Mouse (Mus musculus) heart, embryonic 13.5 days (tissue): ENCODE measurements around the gene Nckap1l. TPM values are rescaled to one million over a fixed set of nuclear protein-coding genes. Genes with fewer than 3 reads are reported as not detected.

Source experiments
- ATAC-seq: fragments of 200-750 bp; cut with Nextera tagmentation; 2 replicates; pipeline ENCODE4 v1.8.0; 2017; ENCODE audit warnings: moderate TSS enrichment; ENCODE audit not compliant: insufficient number of reproducible peaks, low FRiP score, low TSS enrichment; ENCODE audit errors: extremely low read depth
- H3K27ac ChIP-seq: fragments of 300-500 bp; sonication (generic); replicated peaks from 2 replicates; pipeline ENCODE4 v1.5.1; 2015; ENCODE audit warnings: moderate library complexity, mild to moderate bottlenecking, inconsistent platforms
- H3K27me3 ChIP-seq: fragments of 300-500 bp; sonication (generic); replicated peaks from 2 replicates; pipeline ENCODE4 v1.6.1; 2015; ENCODE audit warnings: mild to moderate bottlenecking, inconsistent platforms
- H3K36me3 ChIP-seq: fragments of 300-500 bp; sonication (generic); 2 replicates; pipeline ENCODE4 v1.6.1; 2015; ENCODE audit warnings: mild to moderate bottlenecking, inconsistent platforms
- H3K4me1 ChIP-seq: fragments of 300-500 bp; sonication (generic); 2 replicates; pipeline ENCODE4 v1.6.1; 2015; ENCODE audit warnings: inconsistent platforms
- H3K4me2 ChIP-seq: fragments of 300-500 bp; sonication (generic); 2 replicates; pipeline ENCODE4 v1.6.1; 2015; ENCODE audit warnings: inconsistent platforms, mild to moderate bottlenecking, moderate library complexity
- H3K4me3 ChIP-seq: fragments of 300-500 bp; sonication (generic); 2 replicates; pipeline ENCODE4 v1.5.1; 2015; ENCODE audit warnings: moderate library complexity, mild to moderate bottlenecking, inconsistent platforms
- H3K9ac ChIP-seq: fragments of 300-500 bp; sonication (generic); 2 replicates; pipeline ENCODE4 v1.6.1; 2015; ENCODE audit warnings: inconsistent platforms, mild to moderate bottlenecking, moderate library complexity
- H3K9me3 ChIP-seq: fragments of 300-500 bp; sonication (generic); 2 replicates; pipeline ENCODE4 v1.6.1; 2016; ENCODE audit warnings: inconsistent platforms
- WGBS: fragments of 180-500 bp; shearing (Covaris S2); methylation state at CpG from one replicate; pipeline ENCODE4 v1.1.7; 2015; ENCODE audit warnings: mixed read lengths; 5-methylcytosine and 5-hydroxymethylcytosine counted together
- polyA plus RNA-seq: library from polyadenylated mRNA; unstranded; fragments of >200 nt; fragmentation: Nextera tagmentation; extraction: Ambion mirVana; gene quantifications from 2 replicates; pipeline ENCODE4 v1.2.1, GENCODE M21; 2015

Gene Nckap1l
- polyA plus RNA-seq, 1 experiment from 2014 or later = 2.0 TPM

DNA sequence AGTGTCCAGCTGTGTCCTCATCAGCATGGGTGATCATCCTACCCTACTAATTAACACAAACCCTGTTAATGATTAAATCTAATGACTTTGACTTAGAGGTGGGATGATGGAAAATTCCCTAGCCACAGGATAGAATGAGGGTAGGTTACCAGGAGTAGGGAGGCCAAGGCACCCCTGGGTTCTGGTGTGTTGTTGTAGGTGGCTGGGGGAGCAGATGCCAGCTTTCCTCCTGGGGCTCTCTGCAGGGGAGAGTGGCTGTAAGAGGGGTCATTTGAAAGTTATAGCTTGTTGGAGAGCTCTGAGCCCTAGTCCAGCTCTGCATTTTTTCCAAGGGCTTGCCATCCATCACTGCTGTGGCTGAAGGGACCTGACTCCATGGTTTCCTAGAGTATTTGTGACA is 88.9 kb downstream of the Nckap1l start:
- Histone ChIP-seq H3K27me3 (peaks cover 23% of the 10 kb centered on the region), H3K9ac (no peak overlapping the region), H3K4me2 (no peak overlapping the region), H3K36me3 (no peaks in the 10 kb centered on the region), H3K4me1 (peaks cover 14% of the 10 kb centered on the region), H3K9me3 (no peaks in the 10 kb centered on the region), H3K27ac (no peak overlapping the region), H3K4me3 (no peak overlapping the region)
- ATAC-seq = no peak

DNA sequence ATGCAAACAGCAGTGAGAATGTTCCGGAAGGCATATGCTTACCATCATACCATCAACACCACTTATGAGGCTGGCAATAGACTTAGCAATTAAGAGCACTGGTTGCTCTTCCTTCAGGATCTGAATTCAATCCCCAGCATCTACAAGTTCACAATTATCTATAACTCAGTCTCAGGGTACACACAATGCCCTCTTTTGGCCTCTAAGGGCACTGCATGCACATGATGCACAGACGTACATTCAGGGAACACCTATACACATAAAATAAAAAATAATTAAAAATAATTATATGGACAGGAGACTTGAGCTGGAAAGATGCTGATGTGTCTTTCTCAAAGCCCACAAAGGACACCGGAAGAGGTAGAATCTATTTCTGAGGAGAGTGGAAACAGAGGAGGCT is 94.4 kb downstream of the Nckap1l start:
- Histone ChIP-seq H3K27ac (no peak overlapping the region), H3K4me3 (no peak overlapping the region), H3K4me2 (no peak overlapping the region), H3K9me3 (no peaks in the 10 kb centered on the region), H3K9ac (no peak overlapping the region), H3K36me3 (no peaks in the 10 kb centered on the region), H3K27me3 (peaks cover 8% of the 10 kb centered on the region; the same call in 1 of the 2 replicates), H3K4me1 (no peaks in the 10 kb centered on the region)
- no peak for ATAC-seq
- 74% methylated on average over 3 of the region's 3 CpGs for WGBS

Other genes with a start within 250 kb of the Nckap1l start
- gene Cbx5, start 214.0 kb upstream of the Nckap1l start, polyA plus RNA-seq = 91.9 and 97.2 TPM in 2 replicates
- gene Hnrnpa1, start 213.4 kb upstream of the Nckap1l start, polyA plus RNA-seq = 500 and 519 TPM in 2 replicates
- 7.2 and 8.2 TPM in 2 replicates for gene Nfe2, start 195.4 kb upstream of the Nckap1l start, polyA plus RNA-seq
- gene Copz1, start 181.1 kb upstream of the Nckap1l start, polyA plus RNA-seq = 163 and 178 TPM in 2 replicates
- gene Gpr84, start 143.2 kb upstream of the Nckap1l start, polyA plus RNA-seq = 0.28 and 0.36 TPM in 2 replicates
- gene Zfp385a, start 113.7 kb upstream of the Nckap1l start, polyA plus RNA-seq = 8.3 and 8.9 TPM in 2 replicates
- gene Itga5, start 87.0 kb upstream of the Nckap1l start, polyA plus RNA-seq = 76.4 and 78.0 TPM in 2 replicates
- 41.5 and 52.4 TPM in 2 replicates for gene Gtsf1, start 23.3 kb upstream of the Nckap1l start, polyA plus RNA-seq
- not detected in 2 replicates for gene Gtsf2, start 5.3 kb upstream of the Nckap1l start, polyA plus RNA-seq
- gene Pde1b, start 49.2 kb downstream of the Nckap1l start, polyA plus RNA-seq = 2.7 and 4.2 TPM in 2 replicates
- gene Ppp1r1a, start 84.2 kb downstream of the Nckap1l start, polyA plus RNA-seq = 77.8 and 86.8 TPM in 2 replicates
- gene Glycam1, start 111.3 kb downstream of the Nckap1l start, polyA plus RNA-seq = not detected in 2 replicates